Mouse (Mus musculus): ENCODE measurements around the gene Adm2. TPM values are rescaled to one million over a fixed set of nuclear protein-coding genes. Genes with fewer than 3 reads are reported as not detected.
A peak's percentile ranks its signal among the peaks of the same experiment; 100 is the strongest.

Adm2 gene
- polyA plus RNA-seq, 1 experiment = 71.1 TPM

- Histone ChIP-seq H3K36me3 (ENCODE audit: control insufficient read depth, insufficient read depth) (peaks cover 35% of the 10 kb centered on the region), H3K4me2 (ENCODE audit: low read depth) (peak overlapping the region; percentile 83), H3K4me3 (peak overlapping the region; percentile 44), H3K79me2 (ENCODE audit: control insufficient read depth, insufficient read depth) (no peaks in the 10 kb centered on the region), H3ac (ENCODE audit: control insufficient read depth, insufficient read length) (peak overlapping the region; percentile 34), H3K27me3 (ENCODE audit: control insufficient read depth, insufficient read depth, insufficient read length) (peaks cover 20% of the 10 kb centered on the region)
- TF ChIP-seq TCF12 (IDR thresholded peaks at IDR 0.05; ENCODE audit: insufficient read depth, poor library complexity, severe bottlenecking) (no peak), SRF (IDR thresholded peaks at IDR 0.05; ENCODE audit: control insufficient read depth, insufficient read length, low read depth) (no peak), MYOG (IDR thresholded peaks at IDR 0.05; ENCODE audit: control insufficient read depth in 1 of 3, insufficient read depth in 1 of 3, insufficient read length in 2 of 3, low read depth in 2 of 3) (peak in 1 of 3 experiments; percentile 51), REST (IDR thresholded peaks at IDR 0.05; ENCODE audit: insufficient read depth, insufficient read length) (no peak), USF1 (IDR thresholded peaks at IDR 0.05; ENCODE audit: low read depth) (no peak), E2F4 (IDR thresholded peaks at IDR 0.05; ENCODE audit: insufficient read depth) (no peak), POLR2AphosphoS2 (IDR thresholded peaks at IDR 0.05; ENCODE audit: insufficient read length, low read depth) (peak; percentile 97), MAX (IDR thresholded peaks at IDR 0.05; ENCODE audit: low read depth) (no peak), POLR2A (IDR thresholded peaks at IDR 0.05; ENCODE audit: insufficient read length, low read depth) (peak; percentile 52), MYOD1 (IDR thresholded peaks at IDR 0.05; ENCODE audit: control insufficient read depth in 1 of 3, insufficient read length in 2 of 3, low read depth in 2 of 3) (peak in 1 of 3 experiments; percentile 24), TCF3 (IDR thresholded peaks at IDR 0.05; ENCODE audit: insufficient read length, low read depth) (no peak)
Measured at GRCm38 (mm10) chr15:89373027-89373761, 50.7 kb downstream of the Adm2 start.

- peak within 1 kb of the TSS; percentile 34 for H3ac ChIP-seq (ENCODE audit: control insufficient read depth, insufficient read length)
- TF ChIP-seq POLR2A (IDR thresholded peaks at IDR 0.05; ENCODE audit: insufficient read length, low read depth) (peak; percentile 72), TCF3 (IDR thresholded peaks at IDR 0.05; ENCODE audit: insufficient read length, low read depth) (no peak), MYOD1 (IDR thresholded peaks at IDR 0.05; ENCODE audit: control insufficient read depth in 1 of 3, insufficient read length in 2 of 3, low read depth in 2 of 3) (peak in 1 of 3 experiments; percentile 72), MAX (IDR thresholded peaks at IDR 0.05; ENCODE audit: low read depth) (peak; percentile 82), TCF12 (IDR thresholded peaks at IDR 0.05; ENCODE audit: insufficient read depth, poor library complexity, severe bottlenecking) (no peak), E2F4 (IDR thresholded peaks at IDR 0.05; ENCODE audit: insufficient read depth) (no peak), CEBPB (IDR thresholded peaks at IDR 0.05; ENCODE audit: insufficient read depth, poor library complexity, severe bottlenecking) (no peak), USF1 (IDR thresholded peaks at IDR 0.05; ENCODE audit: low read depth) (peak; percentile 83), POLR2AphosphoS2 (IDR thresholded peaks at IDR 0.05; ENCODE audit: insufficient read length, low read depth) (no peak), REST (IDR thresholded peaks at IDR 0.05; ENCODE audit: insufficient read depth, insufficient read length) (no peak), MYOG (IDR thresholded peaks at IDR 0.05; ENCODE audit: control insufficient read depth in 1 of 3, insufficient read depth in 1 of 3, insufficient read length in 2 of 3, low read depth in 2 of 3) (peak in 2 of 3 experiments; percentile 6 to 54), SRF (IDR thresholded peaks at IDR 0.05; ENCODE audit: control insufficient read depth, insufficient read length, low read depth) (no peak)
- peaks cover 26% of the 10 kb centered on the region for H3K27me3 ChIP-seq (ENCODE audit: control insufficient read depth, insufficient read depth, insufficient read length)
- H3K79me2 ChIP-seq (ENCODE audit: control insufficient read depth, insufficient read depth) = no peaks in the 10 kb centered on the region
- peaks cover 29% of the 10 kb centered on the region for H3K36me3 ChIP-seq (ENCODE audit: control insufficient read depth, insufficient read depth)
- H3K4me3 ChIP-seq = peak within 1 kb of the TSS; percentile 44
- peak within 1 kb of the TSS; percentile 83 for H3K4me2 ChIP-seq (ENCODE audit: low read depth)
Measured at GRCm38 (mm10) chr15:89373762-89374248, 51.3 kb downstream of the Adm2 start, which contains the start of gene Sco2. TSS of gene Sco2 (minus strand) at chr15:89373846.

Other genes starting within 250 kb of the Adm2 start
- 68.2 TPM for gene Trabd, start 247.6 kb upstream of the Adm2 start, polyA plus RNA-seq (2012; fragmentation: generic; extraction: Trizol)
- gene Selenoo, start 233.6 kb upstream of the Adm2 start, polyA plus RNA-seq (2012; fragmentation: generic; extraction: Trizol) = 23.8 TPM
- gene Tubgcp6, start 199.6 kb upstream of the Adm2 start, polyA plus RNA-seq (2012; fragmentation: generic; extraction: Trizol) = 15.0 TPM
- gene Hdac10, start 194.0 kb upstream of the Adm2 start, polyA plus RNA-seq (2012; fragmentation: generic; extraction: Trizol) = 11.7 TPM
- gene Mapk12, start 182.0 kb upstream of the Adm2 start, polyA plus RNA-seq (2012; fragmentation: generic; extraction: Trizol) = 35.0 TPM
- gene Mapk11, start 173.1 kb upstream of the Adm2 start, polyA plus RNA-seq (2012; fragmentation: generic; extraction: Trizol) = 9.1 TPM
- 278 TPM for gene Plxnb2, start 141.9 kb upstream of the Adm2 start, polyA plus RNA-seq (2012; fragmentation: generic; extraction: Trizol)
- 6.6 TPM for gene Dennd6b, start 126.2 kb upstream of the Adm2 start, polyA plus RNA-seq (2012; fragmentation: generic; extraction: Trizol)
- gene Ppp6r2, start 111.2 kb upstream of the Adm2 start, polyA plus RNA-seq (2012; fragmentation: generic; extraction: Trizol) = 43.6 TPM
- gene Sbf1, start 7.4 kb upstream of the Adm2 start, polyA plus RNA-seq (2012; fragmentation: generic; extraction: Trizol) = 222 TPM
- gene Miox, start 11.7 kb downstream of the Adm2 start, polyA plus RNA-seq (2012; fragmentation: generic; extraction: Trizol) = 0.04 TPM
- gene Lmf2, start 32.9 kb downstream of the Adm2 start, polyA plus RNA-seq (2012; fragmentation: generic; extraction: Trizol) = 96.5 TPM
- 182 TPM for gene Ncaph2, start 33.0 kb downstream of the Adm2 start, polyA plus RNA-seq (2012; fragmentation: generic; extraction: Trizol)
- 28.0 TPM for gene Sco2, start 51.1 kb downstream of the Adm2 start, polyA plus RNA-seq (2012; fragmentation: generic; extraction: Trizol)
- 4.1 TPM for gene Tymp, start 54.3 kb downstream of the Adm2 start, polyA plus RNA-seq (2012; fragmentation: generic; extraction: Trizol)
- gene Odf3b, start 56.6 kb downstream of the Adm2 start, polyA plus RNA-seq (2012; fragmentation: generic; extraction: Trizol) = not detected
- gene Klhdc7b, start 62.2 kb downstream of the Adm2 start, polyA plus RNA-seq (2012; fragmentation: generic; extraction: Trizol) = not detected
- not detected for gene Syce3, start 87.8 kb downstream of the Adm2 start, polyA plus RNA-seq (2012; fragmentation: generic; extraction: Trizol)
- 5.9 TPM for gene Cpt1b, start 103.1 kb downstream of the Adm2 start, polyA plus RNA-seq (2012; fragmentation: generic; extraction: Trizol)
- gene C730034F03Rik, start 106.9 kb downstream of the Adm2 start, polyA plus RNA-seq (2012; fragmentation: generic; extraction: Trizol) = 0.80 TPM
- 0.11 TPM for gene Gm44502, start 107.0 kb downstream of the Adm2 start, polyA plus RNA-seq (2012; fragmentation: generic; extraction: Trizol)
- 35.6 TPM for gene Chkb, start 107.2 kb downstream of the Adm2 start, polyA plus RNA-seq (2012; fragmentation: generic; extraction: Trizol)
- 0.01 TPM for gene Mapk8ip2, start 131.2 kb downstream of the Adm2 start, polyA plus RNA-seq (2012; fragmentation: generic; extraction: Trizol)
- 33.2 TPM for gene Arsa, start 154.7 kb downstream of the Adm2 start, polyA plus RNA-seq (2012; fragmentation: generic; extraction: Trizol)
- 1.4 TPM for gene Shank3, start 176.9 kb downstream of the Adm2 start, polyA plus RNA-seq (2012; fragmentation: generic; extraction: Trizol)
- not detected for gene Acr, start 245.6 kb downstream of the Adm2 start, polyA plus RNA-seq (2012; fragmentation: generic; extraction: Trizol)

All from myocyte (in vitro differentiated cells).